In genomic region chr2:179390486-179390885, GRCm38 (mm10) we compare ENCODE assay signal across 26 mouse cellular contexts. TPM values are rescaled to one million over a fixed set of nuclear protein-coding genes. Genes with fewer than 3 reads are reported as not detected.
A peak's percentile ranks its signal among the peaks of the same experiment; 100 is the strongest.
DNase-seq lines count a peak whose midpoint lies in the region; ATAC-seq and TF ChIP-seq lines count a peak whose summit lies in the region.
"Had no signal": no experiment of that assay in that cellular context is flagged by ENCODE, and none has a peak within 500 bp of the region (broad histone marks: within the 10 kb centered on the region; RNA-seq: fewer than 3 reads in every experiment).

No protein-coding gene starts in this region.

- no peak overlapping the region for H3K4me2 ChIP-seq in midbrain, postnatal 0 days (ENCODE audit: low read depth, low read length, poor library complexity, severe bottlenecking)
- H3K4me2 ChIP-seq: embryonic facial prominence, embryonic 15.5 days; heart, embryonic 11.5 days; liver, embryonic 11.5 days; midbrain, embryonic 11.5 days had no signal

- H3K4me3 ChIP-seq in gastrocnemius, adult 2 months = no peak overlapping the region
- no peak overlapping the region for H3K4me3 ChIP-seq in embryonic fibroblast, embryonic 13.5 days (ENCODE audit: insufficient read depth, low read length)
- no peak overlapping the region for H3K4me3 ChIP-seq in midbrain, postnatal 0 days (ENCODE audit: low read depth, low read length)
- H3K4me3 ChIP-seq: embryonic facial prominence, embryonic 15.5 days had no signal

- no peaks in the 10 kb centered on the region for H3K9me3 ChIP-seq in midbrain, postnatal 0 days (ENCODE audit: low read length)
- H3K9me3 ChIP-seq: embryonic facial prominence, embryonic 15.5 days had no signal

- peaks cover 6% of the 10 kb centered on the region; the same call in 1 of the 2 replicates for H3K4me1 ChIP-seq in embryonic fibroblast, embryonic 13.5 days (ENCODE audit: control insufficient read depth, insufficient read depth, low read length)
- no peaks in the 10 kb centered on the region for H3K4me1 ChIP-seq in midbrain, postnatal 0 days (ENCODE audit: insufficient read depth, low read length)
- H3K4me1 ChIP-seq: embryonic facial prominence, embryonic 15.5 days had no signal

- no peak for TF ChIP-seq POLR2A in embryonic fibroblast, embryonic 13.5 days (IDR thresholded peaks at IDR 0.05; ENCODE audit: low read depth, low read length)

- 91% methylated on average over 4 of the region's 4 CpGs for WGBS in midbrain, postnatal 0 days

- H3K27ac ChIP-seq in gastrocnemius, adult 2 months = no peak overlapping the region
- peak overlapping the region; percentile 73 for H3K27ac ChIP-seq in embryonic fibroblast, embryonic 13.5 days (ENCODE audit: insufficient read depth, low read length)
- no peak overlapping the region for H3K27ac ChIP-seq in midbrain, postnatal 0 days (ENCODE audit: low read depth, low read length)
- H3K27ac ChIP-seq: embryonic facial prominence, embryonic 15.5 days; kidney, postnatal 0 days had no signal

- intact Hi-C loops in gastrocnemius, adult 2 months (cut with DNase I) = no loop called here

- no peaks in the 10 kb centered on the region for H3K27me3 ChIP-seq in midbrain, postnatal 0 days (ENCODE audit: insufficient read depth, low read length)
- H3K27me3 ChIP-seq: embryonic facial prominence, embryonic 15.5 days had no signal

- H3K9ac ChIP-seq in midbrain, postnatal 0 days (replicated peaks; ENCODE audit: low read length, poor library complexity, severe bottlenecking) = no peak overlapping the region
- H3K9ac ChIP-seq: embryonic facial prominence, embryonic 15.5 days; liver, postnatal 0 days had no signal

- H3K36me3 ChIP-seq in midbrain, postnatal 0 days (ENCODE audit: insufficient read depth, low read length) = no peaks in the 10 kb centered on the region
- H3K36me3 ChIP-seq: embryonic facial prominence, embryonic 15.5 days had no signal

- DNase-seq in gastrocnemius, adult 2 months = peak; percentile 23
- no peak for DNase-seq in gastrocnemius, adult 18-20 months (ENCODE audit: low spot score)
- DNase-seq in Muller cell, postnatal 12 days (ENCODE audit: inconsistent ontology term) = peak; percentile 11
- DNase-seq in skeletal muscle tissue, adult 2 months (ENCODE audit: low read depth, low spot score) = peak; percentile 19
- DNase-seq in spleen, postnatal 36 days (ENCODE audit: low spot score in 2 of 2) = no peak
- DNase-seq in midbrain, postnatal 0 days (ENCODE audit: low spot score) = no peak
- DNase-seq: adrenal gland, postnatal 10 days; cerebellum, adult 2 months; cerebellum, postnatal 36 days; embryo, embryonic 11 days; gastrocnemius, postnatal 10 days; heart, adult 11 months; kidney, adult 18-20 months; left cerebral cortex, postnatal 4 days; liver, postnatal 0 days had no signal

- no peak for ATAC-seq in midbrain, postnatal 0 days (ENCODE audit: low FRiP score)
- ATAC-seq: activated CD4-positive, CD25-positive, alpha-beta regulatory T cell, adult 4 months; liver, postnatal 0 days had no signal

- TF ChIP-seq CTCF in gastrocnemius, adult 2 months (IDR thresholded peaks at IDR 0.05) = no peak
- no peak for TF ChIP-seq CTCF in embryonic fibroblast, embryonic 13.5 days (IDR thresholded peaks at IDR 0.05; ENCODE audit: borderline replicate concordance, insufficient read depth, low read length)
- TF ChIP-seq CTCF in midbrain, postnatal 0 days (IDR thresholded peaks at IDR 0.05) = no peak

RNA-seq across cellular contexts. Expression of gene Cdh4, which starts 51.7 kb away (rescaled TPM):
- total RNA-seq in gastrocnemius, adult 2 months (2021) = 10 to 100 TPM in 1 of 2 experiments, 1 to 10 TPM in 1; 5.2 to 11.7 TPM
- 10 to 100 TPM; 11.5 to 16.7 TPM for total RNA-seq in gastrocnemius, adult 18-20 months (2021)
- polyA plus RNA-seq in embryonic fibroblast, embryonic 13.5 days (2011; ENCODE audit: insufficient read length, low read depth, missing spikeins) = 2.5 and 3.2 TPM in 2 replicates
- 86.6 and 93.6 TPM in 2 replicates for total RNA-seq in midbrain, postnatal 0 days (2014; rRNA removed)
- 63.8 and 64.9 TPM in 2 replicates for polyA plus RNA-seq in midbrain, postnatal 0 days (2015; fragmentation: Nextera tagmentation; extraction: Ambion mirVana)
- total RNA-seq: hematopoietic stem cell, adult 5-6 weeks; megakaryocyte progenitor cell, adult 5-6 weeks; MEL had no signal
- polyA plus RNA-seq: C2C12 had no signal

Comparison
In these comparisons a context has a peak if more than half of its experiments do, and no peak if none do; other contexts are left out.
1. DNase-seq: peak in gastrocnemius, adult 2 months (single experiment), Muller cell, postnatal 12 days (single experiment) and skeletal muscle tissue, adult 2 months (single experiment); none in gastrocnemius, adult 18-20 months (single experiment), spleen, postnatal 36 days (0 of 2) and midbrain, postnatal 0 days (single experiment).